Mouse (Mus musculus) erythroblast, adult 5-6 weeks (primary cell): Measurements from ENCODE around the gene Npepps. TPM values are rescaled to one million over a fixed set of nuclear protein-coding genes. Genes with fewer than 3 reads are reported as not detected.
"Not testable (repeated sequence)": the region's sequence is repeated elsewhere in the genome, so short reads cannot be mapped to it uniquely, and the experiment has no call there.

Experiments
- ATAC-seq: replicated peaks from 2 replicates; pipeline ENCODE4 v1.8.0; 2016; ENCODE audit warnings: moderate number of reproducible peaks, mild to moderate bottlenecking, moderate TSS enrichment, inconsistent platforms; ENCODE audit not compliant: poor library complexity, low FRiP score, severe bottlenecking
- total RNA-seq, 2 experiments: library from RNA; stranded (forward) in 1 of 2; stranded (reverse) in 1 of 2; fragments of 150-400 nt in 1 of 2; fragments of 200-764, 138-1000 nt in 1 of 2; gene quantifications; 2 replicates each; pipeline versions ENCODE4 v1.2.3 to v1.2.4; 2015 to 2017; ENCODE audit warnings: low replicate concordance in 2 of 2

Gene Npepps
- total RNA-seq, 2 experiments from 2014 or later = 7.2 to 18.1 TPM

- ATAC-seq = no peak
These were observed 19.5 kb upstream of the Npepps start for GRCm38 (mm10) chr11:97299939-97300338.

- ATAC-seq = no peak
These were observed 16.1 kb upstream of the Npepps start for GRCm38 (mm10) chr11:97296542-97296941.

GRCm38 (mm10) chr11:97292731-97293130 lies 12.3 kb upstream of the Npepps start:
- ATAC-seq = no peak

GRCm38 (mm10) chr11:97289276-97290230 lies 9.1 kb upstream of the Npepps start:
- no peak for ATAC-seq

DNA sequence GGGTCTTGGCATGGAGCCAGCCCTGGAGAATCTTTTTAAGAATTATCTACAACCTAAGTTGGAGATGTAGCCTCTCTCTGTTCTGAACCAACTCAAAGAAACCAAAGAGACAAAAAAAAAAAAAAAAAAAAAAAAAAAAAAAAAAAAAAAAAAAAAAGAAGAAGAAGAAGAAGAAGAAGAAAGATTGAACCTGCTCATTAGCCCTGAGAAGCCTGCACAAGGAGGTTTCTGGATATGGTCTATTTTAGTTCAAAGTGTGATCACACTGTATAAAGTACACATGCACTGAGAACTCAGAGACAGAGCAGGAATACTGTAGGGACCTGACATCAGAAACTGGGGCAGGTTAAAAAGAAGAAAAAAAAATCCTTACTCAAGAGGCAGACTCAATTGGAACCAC lies 7.2 kb upstream of the Npepps start:
- ATAC-seq = no peak

DNA sequence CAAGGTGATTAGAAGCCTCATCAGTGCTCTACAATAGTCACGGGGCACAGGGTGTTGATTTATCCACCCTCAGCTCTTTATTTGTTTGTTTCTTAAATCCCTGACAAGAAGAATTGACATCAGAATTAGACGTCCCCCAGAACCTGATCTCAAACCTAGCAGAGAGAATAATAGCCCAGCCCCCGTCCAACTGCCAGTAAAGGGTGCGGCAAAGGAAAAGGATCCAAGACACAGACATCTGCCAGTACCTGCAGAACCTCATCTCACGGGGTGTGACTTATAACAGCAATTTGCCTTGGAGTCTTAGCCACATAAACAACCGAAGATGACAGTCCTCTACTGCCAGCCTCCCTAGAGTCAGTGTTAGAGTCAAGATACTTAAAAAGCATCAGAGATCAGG lies 6.5 kb upstream of the Npepps start:
- ATAC-seq = no peak

DNA sequence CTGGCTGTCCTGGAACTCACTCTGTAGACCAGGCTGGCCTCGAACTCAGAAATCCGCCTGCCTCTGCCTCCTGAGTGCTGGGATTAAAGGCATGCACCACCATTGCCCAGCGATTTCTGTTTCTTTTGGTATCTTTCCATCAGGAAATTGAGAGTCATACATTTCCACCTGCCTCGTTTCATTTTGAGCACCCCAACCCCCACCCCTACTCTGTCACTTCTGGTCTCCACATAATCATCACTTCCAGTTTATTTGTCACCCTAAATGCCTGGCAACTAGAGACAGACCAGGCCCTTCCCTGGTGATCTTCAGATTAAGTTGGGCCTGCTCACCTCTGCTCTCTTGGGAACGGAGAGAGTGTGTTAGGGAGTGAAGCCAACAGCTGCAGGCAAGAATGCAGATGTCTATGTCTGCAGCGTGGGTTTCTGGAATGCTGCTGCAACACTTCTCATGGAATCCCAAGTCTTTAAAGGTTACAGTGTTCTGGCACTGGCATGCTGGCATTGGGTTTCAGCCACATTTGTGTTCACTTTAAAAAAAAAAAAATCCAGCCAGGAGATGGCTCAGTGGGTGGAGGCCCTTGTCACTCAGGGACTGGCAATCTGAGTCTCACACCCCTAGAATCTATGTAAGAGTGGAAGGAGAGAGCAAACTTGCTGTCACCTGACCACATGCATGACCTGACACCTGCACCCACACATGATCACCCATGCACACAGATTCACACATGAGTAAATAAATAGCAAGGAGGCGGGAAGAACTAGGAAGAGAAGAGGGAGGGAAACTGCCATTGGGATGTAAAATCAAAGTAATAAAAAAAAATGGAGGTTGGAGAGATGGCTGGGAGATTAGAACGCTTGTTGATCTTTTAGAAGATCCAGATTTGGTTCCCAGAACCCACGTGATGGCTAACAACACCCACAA lies 5.7 kb upstream of the Npepps start:
- ATAC-seq = no peak

GRCm38 (mm10) chr11:97284854-97285253 lies 4.4 kb upstream of the Npepps start:
- no peak for ATAC-seq

DNA sequence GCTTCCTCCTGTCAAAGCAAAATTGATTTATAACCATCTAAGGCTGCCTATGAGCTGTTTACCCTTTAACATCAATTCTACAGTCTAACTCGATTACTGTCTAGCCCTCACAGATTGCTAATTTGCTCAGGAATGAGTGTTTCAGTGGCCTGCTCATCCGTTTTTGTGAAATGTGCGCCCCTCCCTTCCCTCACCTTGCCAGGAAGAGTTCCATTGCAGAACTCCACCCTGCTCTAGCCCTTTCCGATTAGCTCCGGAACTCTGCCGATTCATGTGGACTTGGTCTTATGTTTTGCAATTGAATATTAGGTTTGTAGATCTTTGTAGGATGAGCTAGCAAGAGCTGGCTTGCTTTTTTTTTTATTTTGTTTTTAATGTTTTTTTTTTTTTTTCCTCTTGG lies 1.7 kb upstream of the Npepps start:
- ATAC-seq = no peak

GRCm38 (mm10) chr11:97279405-97280215 lies 828 bp downstream of the Npepps start:
- peak; percentile 31; the same call in 1 of the 2 replicates for ATAC-seq

- ATAC-seq = no peak
These were observed 1.4 kb downstream of the Npepps start for GRCm38 (mm10) chr11:97279040-97279404.

GRCm38 (mm10) chr11:97278456-97278855 lies 2.0 kb downstream of the Npepps start:
- ATAC-seq = no peak

DNA sequence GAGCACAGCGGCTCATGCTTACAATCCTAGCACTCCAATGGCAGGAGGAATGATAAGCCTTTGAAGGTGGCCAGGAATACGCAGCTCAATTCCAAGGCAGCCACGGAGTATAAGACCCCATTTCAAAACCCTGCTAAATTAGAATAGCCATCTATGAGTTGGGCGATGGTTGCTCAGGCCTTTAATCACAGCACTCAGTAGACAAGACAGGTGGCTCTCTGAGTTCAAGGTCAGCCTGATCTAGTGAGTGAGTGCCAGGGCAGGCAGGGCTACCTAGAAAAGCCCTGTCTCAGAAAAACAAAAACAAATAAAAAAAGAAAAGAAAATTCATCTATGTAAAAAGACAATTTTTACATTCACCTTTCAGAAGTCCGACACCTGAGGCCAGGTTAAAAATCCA lies 3.3 kb downstream of the Npepps start:
- no peak for ATAC-seq

DNA sequence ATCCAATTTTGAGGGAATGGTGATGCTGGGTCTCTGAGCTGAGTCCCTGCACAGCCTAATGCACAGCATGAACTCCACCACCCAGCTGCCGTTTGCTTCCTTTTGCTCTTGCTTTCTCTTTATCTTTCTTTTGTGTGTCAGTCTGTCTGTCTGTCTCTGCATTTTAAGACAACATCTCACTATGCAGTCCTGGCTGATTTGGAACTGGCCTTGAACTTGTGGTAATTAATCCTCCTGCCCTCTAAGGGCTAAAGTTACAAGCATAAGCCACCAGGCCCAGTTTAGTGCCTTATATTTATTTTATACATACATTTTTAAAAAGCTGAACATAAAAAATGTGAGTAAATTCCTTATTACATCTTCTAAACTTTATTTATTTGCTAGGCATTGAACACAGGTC lies 4.4 kb downstream of the Npepps start:
- ATAC-seq = no peak

- ATAC-seq = no peak
These were observed 5.1 kb downstream of the Npepps start for GRCm38 (mm10) chr11:97275349-97275748.

DNA sequence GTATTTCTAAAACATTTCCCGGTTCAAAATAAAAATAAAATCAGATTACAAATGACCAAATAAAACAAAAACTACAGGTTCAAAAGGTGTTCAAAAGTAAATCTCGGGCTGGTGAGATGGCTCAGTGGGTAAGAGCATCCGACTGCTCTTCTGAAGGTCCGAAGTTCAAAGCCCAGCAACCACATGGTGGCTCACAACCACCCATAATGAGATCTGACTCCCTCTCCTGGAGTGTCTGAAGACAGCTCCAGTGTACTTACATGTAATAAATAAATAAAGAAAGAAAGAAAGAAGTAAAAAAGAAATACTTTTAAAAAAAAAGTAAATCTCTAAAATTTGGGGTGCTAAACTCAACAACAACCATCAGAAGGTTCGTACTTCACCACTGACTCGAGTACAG lies 5.5 kb downstream of the Npepps start:
- not testable (repeated sequence) for ATAC-seq

GRCm38 (mm10) chr11:97273613-97274012 lies 6.8 kb downstream of the Npepps start:
- ATAC-seq = no peak

- no peak for ATAC-seq
These were observed 7.6 kb downstream of the Npepps start for GRCm38 (mm10) chr11:97272835-97273234.

- not testable (repeated sequence) for ATAC-seq
These were observed 10.4 kb downstream of the Npepps start for GRCm38 (mm10) chr11:97270004-97270403.

- not testable (repeated sequence) for ATAC-seq
These were observed 13.9 kb downstream of the Npepps start for GRCm38 (mm10) chr11:97266544-97266943.
